Mouse (Mus musculus) 416B (cell line): ENCODE results near the gene Epb41l2.
A peak's percentile ranks its signal among the peaks of the same experiment; 100 is the strongest.

ENCODE experiments used
- DNase-seq: peaks from one replicate; pipeline ENCODE4 v3.0.0; 2011; ENCODE audit warnings: low read depth

Gene Epb41l2

DNA sequence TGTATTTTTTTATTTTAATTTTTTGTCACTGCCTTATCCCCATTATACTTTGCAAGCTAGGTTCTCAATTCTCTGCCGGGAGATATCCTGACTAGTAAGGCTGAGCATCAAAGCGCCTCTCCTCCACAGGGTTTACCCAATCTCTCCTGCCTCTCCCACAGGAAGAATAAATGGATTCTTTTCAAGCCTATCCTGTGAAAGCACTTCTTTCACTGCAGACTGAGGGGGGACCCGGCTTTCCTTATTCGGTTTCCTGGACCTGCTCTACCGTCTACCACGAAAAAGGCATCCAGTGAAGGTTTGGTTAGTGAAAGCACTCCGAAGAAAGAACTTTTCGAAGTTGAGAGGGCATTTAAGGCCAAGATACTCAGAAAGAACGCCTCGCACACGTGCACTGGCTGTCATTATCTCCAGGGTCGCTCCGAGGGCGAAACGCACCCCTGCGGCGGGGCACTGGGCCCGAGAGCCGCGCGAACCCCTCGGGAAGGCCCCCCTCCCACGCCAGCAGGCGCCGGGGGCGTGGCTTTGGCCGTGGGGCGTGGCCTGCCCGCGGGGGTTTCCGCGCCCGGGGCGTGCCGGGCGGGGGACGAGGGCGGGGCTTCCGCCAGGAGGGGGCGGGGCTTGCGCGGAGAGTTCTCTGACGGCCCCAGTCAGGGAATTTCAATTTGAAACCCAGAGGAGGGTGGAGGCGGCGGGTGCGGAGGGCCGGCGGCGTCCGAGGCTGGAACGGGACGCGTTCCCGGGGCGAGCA, at the start of gene Epb41l2:
Gene Epb41l2 (plus strand): TSS at position 591 of the 751 bp plus-strand sequence.
- peak; percentile 81 for DNase-seq

DNA sequence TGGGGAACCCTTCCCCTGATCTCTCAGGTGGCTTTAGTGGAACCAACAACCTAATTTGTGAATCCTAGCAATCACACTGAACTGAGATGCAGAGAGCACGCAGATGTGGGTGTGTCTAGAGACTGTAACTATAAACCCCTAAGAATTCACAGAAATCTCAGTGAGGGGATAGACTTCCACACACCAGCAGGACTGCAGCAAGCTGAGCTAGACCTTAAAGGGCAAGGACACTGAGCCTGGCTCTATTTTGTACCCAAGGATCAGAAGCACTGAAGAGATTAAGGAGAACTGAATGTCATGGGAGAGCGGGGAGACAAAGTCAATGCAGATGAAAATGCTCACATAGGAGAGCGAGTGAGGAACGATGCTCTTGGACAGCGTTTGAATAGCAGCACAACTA, 49.6 kb upstream of the Epb41l2 start:
- DNase-seq, result no peak

DNA sequence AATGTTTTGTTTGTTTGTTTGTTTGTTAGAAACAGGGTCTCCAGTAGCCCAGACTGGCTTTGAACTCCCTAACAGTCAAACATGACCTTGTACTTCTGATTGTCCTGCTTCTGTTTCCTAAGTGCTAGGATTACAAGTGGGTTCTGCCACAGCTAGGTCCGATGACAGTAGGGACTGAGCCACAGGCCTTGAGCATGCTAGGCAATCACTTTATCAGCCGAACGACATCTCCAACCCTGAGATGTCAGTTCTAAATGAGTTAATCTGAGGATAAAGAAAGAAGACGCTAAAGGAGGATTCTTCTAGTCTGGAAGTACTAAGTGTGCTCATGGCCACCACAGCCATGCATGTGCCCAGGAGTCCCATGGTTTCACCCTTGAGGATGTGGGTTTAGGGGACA, 48.9 kb upstream of the Epb41l2 start:
- no peak for DNase-seq

DNA sequence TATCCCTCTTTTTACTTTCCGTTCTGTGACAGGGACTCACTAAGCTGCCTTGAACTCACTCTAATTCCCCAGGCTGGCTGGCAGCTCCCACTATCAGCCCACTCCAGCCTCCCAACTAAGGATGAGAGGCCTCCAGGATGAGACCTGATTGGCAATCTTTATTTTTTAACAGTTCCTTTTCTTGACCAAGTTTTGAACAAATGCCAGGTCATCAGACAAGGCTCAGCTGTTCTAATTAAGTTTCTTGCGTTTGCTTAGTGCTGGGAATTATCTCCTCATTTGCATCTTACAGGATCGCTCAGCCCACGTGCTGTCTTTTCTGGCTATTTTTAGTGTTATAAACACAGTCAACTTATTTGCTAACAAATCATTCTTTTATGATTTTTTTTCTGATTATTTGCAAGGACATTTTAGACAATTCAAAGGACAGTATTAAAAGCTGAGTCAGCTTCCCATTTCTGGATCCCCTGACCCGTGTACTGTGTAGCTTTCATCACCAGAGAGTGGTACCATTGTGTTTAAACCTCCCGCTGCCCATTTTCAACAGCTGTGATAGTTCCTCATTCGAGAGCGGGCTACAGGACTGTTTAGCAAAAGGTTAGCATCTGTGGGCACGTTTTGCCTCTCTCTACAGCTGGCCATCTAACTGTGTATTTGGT, 47.9 kb upstream of the Epb41l2 start:
- no peak for DNase-seq

DNA sequence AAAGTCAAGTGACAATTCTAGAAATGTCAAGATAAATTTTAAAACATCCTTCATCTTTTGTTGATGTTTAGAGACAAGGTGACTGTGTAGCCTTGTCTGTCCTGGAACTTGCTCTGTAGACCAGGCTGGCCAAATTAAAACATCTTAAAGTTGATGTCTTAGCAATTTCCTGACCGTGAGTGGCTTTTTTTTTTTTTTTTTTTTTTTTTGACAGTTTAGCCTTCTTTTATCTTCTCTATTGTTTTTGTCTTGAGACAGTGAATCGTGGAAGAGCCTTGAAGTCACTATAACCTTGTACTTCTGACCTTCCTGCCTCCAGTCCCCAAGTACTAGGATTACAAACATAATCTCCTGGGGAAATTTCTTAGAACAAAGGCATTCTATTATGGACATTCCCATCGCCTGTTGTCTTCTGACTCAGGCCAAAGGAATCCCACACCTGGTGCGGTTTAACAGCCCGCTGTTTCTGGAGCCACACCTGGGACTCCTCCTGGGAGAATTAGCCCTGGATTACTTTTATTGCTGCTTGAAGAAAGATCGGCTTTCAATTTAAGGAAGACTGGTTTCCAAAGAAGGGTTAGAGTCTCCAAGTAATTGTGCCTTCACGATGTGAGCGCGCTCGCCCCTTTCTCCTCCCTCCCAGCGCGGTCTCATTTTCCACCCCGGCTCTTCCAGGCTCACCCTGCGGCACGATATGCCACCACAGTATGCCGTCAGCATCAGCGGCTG, 45.6 kb upstream of the Epb41l2 start:
- DNase-seq, result no peak

DNA sequence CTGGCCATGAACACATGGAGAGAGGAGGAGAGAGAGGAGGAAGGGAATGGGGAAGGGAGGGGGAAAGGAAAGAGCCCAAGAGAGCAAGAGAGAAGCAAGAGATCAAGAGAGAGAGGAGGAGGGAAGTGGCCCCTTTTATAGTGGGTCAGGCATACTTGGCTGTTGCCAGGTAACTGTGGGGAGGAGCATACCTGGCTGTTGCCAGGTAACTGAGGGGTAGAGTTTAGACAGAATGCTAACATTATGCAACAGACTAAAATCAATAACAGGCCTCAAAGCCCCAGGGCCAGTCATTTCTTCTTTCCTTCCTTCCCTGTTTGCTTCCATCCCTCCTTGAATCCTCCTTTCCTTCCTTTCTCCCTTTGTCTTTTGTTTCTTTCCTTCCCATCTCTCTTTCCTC, 41.9 kb upstream of the Epb41l2 start:
- DNase-seq, result no peak

DNA sequence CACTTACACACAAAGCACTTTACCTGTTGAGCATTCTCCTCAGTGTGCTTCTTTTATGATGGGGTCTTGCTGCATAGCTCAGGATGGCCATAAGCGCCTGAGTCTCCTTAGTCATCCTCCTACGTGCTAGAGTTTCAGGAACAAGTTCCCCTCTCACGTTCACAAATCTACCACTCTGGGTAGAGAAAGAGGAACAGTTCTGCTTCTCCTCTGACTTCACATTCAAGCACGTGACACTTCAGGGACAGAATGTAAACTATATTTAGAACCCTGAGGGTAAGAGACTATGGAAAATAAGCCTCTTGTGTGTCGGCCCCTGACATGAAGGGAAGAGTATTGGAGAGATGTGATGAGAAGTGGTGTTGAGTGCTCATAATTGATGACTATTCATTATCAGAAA, 41.2 kb upstream of the Epb41l2 start:
- DNase-seq, result peak; percentile 69

DNA sequence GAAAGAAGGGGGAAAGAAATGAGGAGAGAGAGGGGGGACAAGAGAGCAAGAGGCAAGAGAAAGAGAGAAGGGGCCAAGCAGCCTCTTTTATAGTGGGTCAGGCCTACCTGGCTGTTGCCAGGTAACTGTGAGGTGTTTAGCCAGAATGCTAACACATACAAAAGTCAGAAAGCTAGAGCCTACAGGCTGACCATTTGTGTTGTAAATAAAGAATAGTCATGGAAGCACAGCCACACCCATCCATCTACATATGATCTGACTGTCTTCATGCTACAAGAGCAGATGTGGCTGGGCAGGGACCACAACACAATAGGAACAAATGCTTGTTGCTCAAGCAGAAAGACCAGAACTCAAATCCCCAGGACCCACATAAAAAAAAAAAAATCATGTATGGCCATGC, 40.1 kb upstream of the Epb41l2 start:
- no peak for DNase-seq

DNA sequence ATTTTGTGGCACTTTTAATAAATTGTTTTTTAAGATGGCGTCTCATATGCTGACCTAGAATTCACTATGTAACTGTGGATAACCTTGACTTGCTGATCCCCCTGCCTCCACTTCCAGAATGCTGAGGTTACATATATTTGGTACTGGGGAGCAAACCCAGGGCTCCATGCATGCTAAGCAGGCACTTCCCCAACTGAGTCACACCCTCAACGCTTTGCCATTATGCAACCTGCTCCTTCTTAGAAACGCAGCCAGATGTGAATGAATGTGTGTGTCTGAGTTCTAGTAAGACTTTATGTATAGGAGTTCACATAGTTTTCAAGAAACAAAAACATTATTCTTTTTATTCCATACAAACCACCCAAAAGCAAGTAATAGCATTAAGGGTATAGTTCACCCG, 38.4 kb upstream of the Epb41l2 start:
- DNase-seq, result peak; percentile 36

DNA sequence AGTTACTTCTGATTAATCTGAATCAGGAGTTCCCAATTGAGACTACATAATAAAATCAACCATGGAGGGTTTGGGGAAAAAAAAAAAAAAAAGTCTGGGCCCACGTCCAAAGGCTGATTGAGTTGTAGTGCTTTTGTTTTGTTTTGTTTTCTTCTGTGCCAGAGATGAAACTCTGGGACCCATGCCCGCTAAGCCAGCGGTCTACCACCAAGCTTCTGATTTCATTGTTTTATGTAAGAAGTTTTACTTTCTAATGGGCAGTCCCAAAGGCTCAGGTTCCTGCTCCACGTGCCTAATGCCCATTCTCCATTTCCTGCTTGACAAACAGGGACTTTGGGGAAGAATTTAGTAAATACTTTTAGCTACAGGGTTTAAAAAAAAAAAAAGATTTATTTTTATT, 33.9 kb upstream of the Epb41l2 start:
- DNase-seq, result no peak

DNA sequence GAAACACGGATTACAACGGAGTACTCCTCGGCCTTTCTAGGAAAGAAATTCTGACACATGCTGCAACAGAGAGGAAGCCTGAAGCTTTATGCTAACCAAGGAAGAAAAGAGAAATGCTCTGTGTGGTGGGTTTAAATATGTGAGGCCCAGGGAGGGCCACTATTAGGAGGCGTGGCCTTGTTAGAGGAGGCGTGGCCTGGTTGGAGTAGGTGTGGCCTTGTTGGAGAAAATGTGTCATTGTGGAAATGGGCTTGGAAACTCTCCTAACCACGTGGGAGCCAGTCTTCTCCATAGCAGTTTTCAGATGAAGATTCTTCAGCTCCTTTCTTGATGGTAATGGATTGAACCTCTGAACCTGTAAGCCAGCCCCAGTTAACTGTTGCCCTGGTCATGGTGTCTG, 32.1 kb upstream of the Epb41l2 start:
- DNase-seq, result peak; percentile 34

DNA sequence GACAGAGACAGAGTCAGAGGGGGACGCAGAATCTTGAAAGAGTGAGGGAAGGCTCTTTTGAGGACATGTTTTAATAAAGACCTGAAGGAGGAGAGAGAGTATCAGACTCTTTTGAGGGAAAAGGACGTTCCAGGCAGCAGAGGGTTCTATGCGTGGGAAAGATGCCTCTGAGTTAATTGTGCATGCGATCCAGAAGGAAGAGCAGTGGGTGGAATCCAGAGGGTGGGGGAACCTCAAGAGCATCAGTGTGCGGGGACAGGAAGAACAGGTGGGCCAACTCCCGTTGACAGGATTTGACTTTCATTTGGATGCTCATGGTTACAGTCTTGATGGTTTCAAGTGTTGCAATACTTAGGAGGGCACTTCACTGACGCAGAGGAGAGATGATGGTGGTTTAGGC, 29.5 kb upstream of the Epb41l2 start:
- DNase-seq, result no peak

DNA sequence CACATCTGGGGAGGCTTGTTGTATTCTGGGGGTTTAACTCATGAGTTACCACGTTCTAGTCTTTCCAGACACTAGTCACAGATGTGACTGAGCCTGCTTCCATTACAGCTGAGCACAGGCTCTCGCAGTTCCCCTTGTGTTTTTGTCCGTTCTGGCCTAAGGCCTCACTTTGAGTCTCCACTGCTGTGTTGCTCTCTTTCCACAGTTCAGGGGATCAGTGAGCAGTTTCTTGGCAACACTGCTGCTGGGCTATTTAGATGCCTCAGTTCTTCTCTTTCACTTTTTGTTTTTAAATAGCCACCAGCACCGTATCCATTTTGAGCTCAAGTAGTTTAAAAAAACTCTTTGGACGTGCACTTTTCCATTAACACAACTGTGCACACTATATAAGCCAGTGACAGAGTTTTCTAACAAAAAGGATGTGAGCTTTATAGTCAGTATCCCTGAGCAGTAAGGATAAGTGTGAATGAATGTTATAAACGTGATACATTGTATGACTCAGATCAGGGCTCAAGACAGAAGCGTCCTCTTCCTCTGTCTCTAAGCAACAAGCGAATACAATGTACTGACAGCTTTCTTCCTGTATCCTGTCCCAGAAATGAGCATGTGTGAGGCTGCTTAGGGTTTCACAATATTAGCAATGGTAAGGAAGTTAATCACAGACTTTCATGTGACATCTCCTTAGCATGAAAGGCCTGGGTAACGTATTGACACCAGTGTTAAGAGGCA, 28.1 kb upstream of the Epb41l2 start:
- DNase-seq, result peak; percentile 92

DNA sequence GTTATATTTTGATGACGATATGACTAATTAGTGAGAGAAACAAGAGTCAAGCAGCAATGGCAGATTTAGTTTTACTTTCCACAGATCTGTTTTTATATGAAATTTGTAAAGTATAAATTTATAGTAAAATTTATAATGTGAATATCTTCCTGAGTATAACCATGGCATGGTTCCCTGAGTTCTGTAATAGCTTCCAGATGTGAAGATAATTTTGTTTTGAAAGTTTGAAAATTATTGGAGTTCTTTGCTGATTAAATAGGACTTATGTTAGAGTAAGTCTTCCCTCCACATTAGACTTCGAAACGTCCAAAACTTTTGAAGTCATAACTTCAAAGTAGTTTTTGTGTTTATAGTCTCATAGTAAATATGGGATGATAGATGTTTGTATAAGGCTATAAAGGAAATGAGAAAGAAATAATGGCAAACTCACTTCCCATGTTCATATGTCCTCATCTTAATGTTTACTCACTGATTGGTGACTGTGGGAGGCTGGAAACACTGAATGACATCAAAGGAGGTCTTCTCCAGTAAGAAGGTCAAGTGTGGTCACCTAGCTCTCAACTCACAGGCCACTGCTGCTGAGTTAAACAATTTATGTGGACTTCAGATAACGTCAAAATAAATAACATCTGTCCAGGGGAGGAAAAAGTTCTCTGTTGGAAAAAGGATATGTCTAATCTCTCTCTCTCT, 26.1 kb upstream of the Epb41l2 start:
- DNase-seq, result peak; percentile 8

DNA sequence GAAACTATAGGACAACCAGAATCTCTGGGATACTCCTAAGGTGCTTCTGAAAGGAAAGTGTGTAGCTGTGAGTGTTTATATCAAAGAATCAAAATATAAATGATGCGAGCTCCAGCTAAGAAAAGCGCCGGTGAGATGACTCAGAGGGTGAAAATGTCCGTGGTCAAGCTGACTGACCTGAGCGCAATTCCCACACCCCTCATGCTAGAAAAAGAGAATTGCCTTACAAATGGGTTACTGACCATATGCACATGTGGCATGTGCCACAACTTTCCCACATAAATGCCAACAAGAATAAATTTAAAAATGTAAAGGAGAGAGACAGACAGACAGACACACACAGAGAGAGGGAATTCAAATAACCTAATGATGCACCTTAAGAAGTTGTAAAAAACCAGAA, 18.9 kb upstream of the Epb41l2 start:
- no peak for DNase-seq

DNA sequence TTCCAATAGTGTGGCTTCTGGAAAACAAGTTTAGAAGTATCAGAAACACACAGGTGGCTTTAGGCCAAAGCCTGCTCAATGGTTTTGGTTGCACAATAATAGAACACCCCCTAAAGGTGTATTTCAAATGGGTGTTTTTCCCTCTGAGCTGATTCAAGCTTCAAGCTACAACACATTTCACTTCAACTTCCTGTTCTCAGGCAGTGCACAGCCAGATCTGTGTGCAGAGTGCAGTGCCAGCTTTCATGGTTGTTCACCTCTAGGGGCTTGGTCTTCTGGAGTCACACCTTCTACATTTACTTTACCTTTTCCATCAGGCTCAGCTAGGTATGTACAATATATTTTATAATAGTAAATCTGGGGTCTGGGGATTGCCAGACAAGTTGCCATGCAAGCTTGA, 16.8 kb upstream of the Epb41l2 start:
- no peak for DNase-seq

DNA sequence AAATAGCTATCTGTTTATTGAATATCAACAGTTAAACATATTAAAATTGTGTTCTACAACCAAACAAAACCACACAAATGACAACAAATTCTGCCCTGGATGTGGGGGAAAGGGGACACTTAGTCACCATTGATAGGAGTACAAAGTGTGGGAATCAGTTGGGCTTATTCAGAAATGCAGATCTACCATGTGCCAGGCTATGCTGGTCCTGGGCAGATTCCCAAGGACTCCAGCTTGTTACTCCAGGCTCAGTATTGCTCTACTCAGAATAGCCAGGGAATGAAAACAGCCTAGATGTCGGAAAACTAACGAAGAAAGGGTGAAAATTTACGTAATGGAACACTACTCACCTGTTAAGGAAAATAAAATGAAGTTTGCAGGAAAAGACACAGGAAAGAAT, 5.7 kb upstream of the Epb41l2 start:
- no peak for DNase-seq

DNA sequence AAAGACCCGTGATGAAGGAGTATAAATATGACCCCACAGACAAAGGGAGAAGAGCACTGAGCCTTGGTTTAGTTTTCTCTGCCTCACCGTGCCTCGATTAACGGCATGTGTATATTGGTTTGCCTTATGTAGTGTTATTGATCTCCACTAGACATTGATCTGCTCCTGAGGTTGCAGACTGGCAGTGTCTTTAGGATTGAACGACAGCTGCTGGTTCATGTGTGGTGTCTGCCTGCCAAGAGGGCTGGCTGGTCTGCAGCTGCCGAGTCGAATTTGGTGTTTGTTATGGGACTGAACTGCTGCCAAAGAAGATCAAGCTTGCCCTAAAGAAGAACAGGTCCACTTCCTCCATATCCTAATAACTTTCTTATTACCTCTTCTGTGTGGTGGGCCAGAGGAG, 5.2 kb upstream of the Epb41l2 start:
- no peak for DNase-seq

DNA sequence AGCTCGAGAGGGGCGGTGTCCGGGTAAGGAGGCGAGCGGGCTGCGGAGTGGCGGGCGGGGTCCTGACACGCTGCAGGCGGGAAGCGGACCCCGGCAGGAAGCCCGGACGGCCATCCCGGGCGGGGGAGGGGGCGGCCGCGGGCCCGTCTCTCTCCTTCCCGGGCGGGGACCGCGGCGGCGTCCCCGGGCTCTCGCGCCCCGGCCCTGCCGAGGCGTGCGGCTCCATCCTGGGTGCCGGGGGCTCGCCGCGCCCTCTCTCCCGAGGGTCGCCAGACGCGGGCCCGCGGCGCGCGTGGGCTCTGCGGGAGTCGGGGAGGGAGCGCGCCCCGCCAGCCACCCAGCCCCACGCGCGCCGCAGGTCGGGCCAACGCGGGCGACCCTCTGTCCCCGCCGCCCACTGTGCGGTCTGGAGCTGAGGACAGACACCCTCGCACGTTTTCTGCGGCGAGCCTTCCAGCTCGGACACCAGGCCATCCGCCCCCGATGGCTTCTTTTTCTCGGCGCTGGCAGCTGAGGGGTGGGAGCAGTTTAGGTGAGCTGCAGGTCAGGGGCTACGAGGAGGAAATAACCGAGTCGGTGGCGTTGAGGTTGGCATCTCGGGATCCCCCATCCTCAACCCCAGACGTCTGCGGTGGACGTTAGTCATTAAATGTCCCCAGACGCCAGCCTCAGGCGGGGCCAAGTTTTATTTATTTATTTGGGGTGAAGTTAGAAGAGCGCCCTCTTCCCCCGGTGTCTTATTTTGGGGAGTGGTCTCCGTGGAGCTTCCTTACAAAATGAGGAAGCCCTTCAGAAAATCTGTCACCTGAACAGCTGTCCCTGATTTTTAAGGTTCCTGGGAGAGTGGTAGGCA, 587 bp downstream of the Epb41l2 start:
- DNase-seq, result peak; percentile 64

DNA sequence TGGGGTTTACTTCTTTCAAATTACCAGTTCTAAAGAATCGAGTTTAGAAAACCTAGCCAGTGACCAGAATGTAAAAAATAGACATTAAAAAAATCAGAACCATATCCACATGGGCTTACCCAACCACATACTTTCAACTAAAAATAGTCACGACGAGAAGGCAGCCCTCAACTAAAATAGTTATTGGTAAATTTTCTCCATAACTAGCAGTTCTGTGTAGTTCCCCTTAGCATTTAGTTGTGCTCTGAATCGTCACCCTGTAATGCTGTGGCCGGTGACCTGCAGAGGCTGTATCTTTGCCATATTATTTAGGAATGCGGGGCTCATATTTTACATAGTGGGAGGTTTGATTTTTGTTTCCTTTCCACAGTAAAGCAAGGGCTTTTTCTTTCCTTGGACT, 2.6 kb downstream of the Epb41l2 start:
- no peak for DNase-seq

DNA sequence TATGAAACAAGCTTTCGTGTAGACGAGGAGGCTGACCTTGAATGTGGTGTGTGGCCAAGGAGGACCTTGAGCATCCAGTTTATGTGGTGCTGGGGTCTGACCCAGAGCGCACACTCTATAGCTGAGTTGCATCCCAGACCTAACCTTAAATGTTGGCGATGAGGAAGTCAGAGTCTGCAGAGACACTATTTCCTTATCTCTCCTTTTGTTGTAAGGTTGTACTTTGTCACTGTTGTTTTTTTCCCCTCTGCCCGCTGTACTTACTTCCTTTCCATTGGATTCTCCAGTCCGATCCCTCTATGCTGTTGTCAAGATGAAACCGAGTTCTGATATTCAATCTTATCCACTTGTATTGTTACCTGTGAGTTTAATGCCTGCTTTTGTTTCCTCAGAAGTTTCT, 5.6 kb downstream of the Epb41l2 start:
- no peak for DNase-seq
